Mouse (Mus musculus) kidney, adult 2 months (tissue): ENCODE results near the gene Msmb.

Experiments used
- CTCF ChIP-seq: fragments of 200-500 bp; conservative IDR thresholded peaks from 2 replicates; pipeline ENCODE4 v1.5.1; 2011; ENCODE audit warnings: low read depth, mild to moderate bottlenecking, control low read depth, low read length, moderate library complexity, mixed read lengths; ENCODE audit not compliant: insufficient read depth, insufficient read length
- POLR2A ChIP-seq: fragments of 200-500 bp; IDR thresholded peaks from one replicate; pipeline ENCODE4 v1.6.1; 2011; ENCODE audit warnings: low read depth, low read length, control low read depth

DNA sequence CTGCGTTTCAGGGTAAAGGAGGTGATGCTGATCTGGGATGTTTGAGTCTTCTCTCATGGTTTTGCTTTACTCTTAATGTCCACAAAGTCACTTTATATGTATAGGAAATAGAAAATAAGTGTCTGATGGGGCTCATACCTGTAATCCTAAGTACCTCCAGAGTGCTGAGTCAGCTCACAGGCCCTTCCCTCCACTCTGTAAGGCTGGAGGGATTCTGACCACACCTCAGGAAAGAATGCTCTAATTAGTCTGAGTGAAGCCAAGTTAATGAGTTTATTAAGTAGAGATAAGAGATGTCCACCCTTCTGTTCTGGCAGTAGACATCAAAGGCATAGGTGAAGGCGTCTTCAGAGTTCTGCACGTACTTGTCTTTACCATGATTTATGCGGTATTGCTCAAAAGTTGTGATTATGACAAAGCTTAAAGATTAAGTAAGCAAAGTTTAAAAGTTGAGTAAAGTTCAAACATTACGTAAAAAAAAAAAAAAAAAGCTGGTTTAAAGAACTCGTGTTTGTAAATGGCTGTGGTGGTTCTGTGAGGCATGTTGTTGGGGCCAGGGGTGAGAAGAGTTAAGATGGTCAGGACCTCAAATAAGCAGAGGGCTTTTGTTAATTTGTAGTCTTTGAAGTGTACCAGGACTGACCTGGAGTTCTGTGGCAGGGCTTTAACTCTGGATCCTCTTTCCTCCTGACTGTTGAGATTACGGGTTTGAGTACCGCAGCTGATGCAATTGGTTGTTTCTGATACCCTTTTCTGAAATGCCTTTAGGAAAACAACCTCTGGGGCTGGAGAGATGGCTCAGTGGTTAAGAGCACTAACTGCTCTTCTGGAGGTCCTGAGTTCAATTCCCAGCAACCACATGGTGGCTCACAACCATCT lies 22.6 kb downstream of the Msmb start:
- TF ChIP-seq CTCF (no peak), POLR2A (no peak)
